ENCODE assay signal across 23 mouse cellular contexts in genomic region chr5:75812686-75813085, GRCm38 (mm10).
DNase-seq lines count a peak whose midpoint lies in the region; ATAC-seq and TF ChIP-seq lines count a peak whose summit lies in the region.
"Had no signal": no experiment of that assay in that cellular context is flagged by ENCODE, and none has a peak within 500 bp of the region (broad histone marks: within the 10 kb centered on the region; RNA-seq: fewer than 3 reads in every experiment).

No protein-coding gene starts in this region.

- DNase-seq in heart, adult 11 months = peak; percentile 1
- no peak for DNase-seq in heart, adult 2 months
- DNase-seq in liver, embryonic 11.5 days (ENCODE audit: low spot score) = peak; percentile 15
- DNase-seq in frontal cortex, postnatal 36 days (ENCODE audit: low spot score in 2 of 2) = no peak
- DNase-seq in spleen, postnatal 10 days (ENCODE audit: low spot score in 2 of 2) = no peak
- DNase-seq: adrenal gland, adult 2 months; adrenal gland, postnatal 10 days; adrenal gland, postnatal 25 days; cerebellum, adult 11 months; cerebellum, adult 18-20 months; cerebellum, adult 8-10 months; cerebellum, postnatal 10 days; cerebellum, postnatal 25 days; embryo, embryonic 11 days had no signal

- H3K9ac ChIP-seq in heart, adult 2 months (ENCODE audit: low read depth, low read length) = no peak overlapping the region
- H3K9ac ChIP-seq in liver, embryonic 11.5 days (ENCODE audit: low read depth, low read length) = no peak overlapping the region
- H3K9ac ChIP-seq in liver, embryonic 12.5 days = no peak overlapping the region
- H3K9ac ChIP-seq: embryonic facial prominence, embryonic 13.5 days; embryonic facial prominence, embryonic 15.5 days; forebrain, embryonic 12.5 days had no signal

- no peak for TF ChIP-seq CTCF in heart, adult 2 months (IDR thresholded peaks at IDR 0.05)

- H3K4me3 ChIP-seq in heart, adult 2 months = no peak overlapping the region
- H3K4me3 ChIP-seq in liver, embryonic 11.5 days (ENCODE audit: low read depth, low read length) = no peak overlapping the region
- no peak overlapping the region for H3K4me3 ChIP-seq in liver, embryonic 12.5 days
- H3K4me3 ChIP-seq: embryonic facial prominence, embryonic 13.5 days; embryonic facial prominence, embryonic 15.5 days; erythroblast, embryonic 14.5 days; forebrain, embryonic 10.5 days; forebrain, embryonic 12.5 days had no signal

- H3K4me2 ChIP-seq in liver, embryonic 11.5 days = no peak overlapping the region
- no peak overlapping the region for H3K4me2 ChIP-seq in liver, embryonic 12.5 days
- H3K4me2 ChIP-seq: embryonic facial prominence, embryonic 13.5 days; embryonic facial prominence, embryonic 15.5 days; forebrain, embryonic 12.5 days had no signal

- no peak overlapping the region for H3K27ac ChIP-seq in heart, adult 2 months
- H3K27ac ChIP-seq in liver, embryonic 11.5 days (ENCODE audit: low read depth, low read length) = no peak overlapping the region
- no peak overlapping the region for H3K27ac ChIP-seq in liver, embryonic 12.5 days
- H3K27ac ChIP-seq: embryonic facial prominence, embryonic 13.5 days; embryonic facial prominence, embryonic 15.5 days; forebrain, embryonic 10.5 days; forebrain, embryonic 12.5 days had no signal

- H3K9me3 ChIP-seq in liver, embryonic 11.5 days (ENCODE audit: control insufficient read depth, low read length) = no peaks in the 10 kb centered on the region
- no peaks in the 10 kb centered on the region for H3K9me3 ChIP-seq in liver, embryonic 12.5 days (replicated peaks)
- H3K9me3 ChIP-seq: embryonic facial prominence, embryonic 13.5 days; embryonic facial prominence, embryonic 15.5 days; forebrain, embryonic 10.5 days; forebrain, embryonic 12.5 days had no signal

- no peak for TF ChIP-seq EP300 in heart, adult 2 months (IDR thresholded peaks at IDR 0.05; ENCODE audit: insufficient read depth, low read depth, low read length)

- intact Hi-C loops in heart, adult 2 months (cut with DNase I) = loop anchor here (5.0 kb wide), 2 partner anchors 40 to 235 kb away; no protein-coding TSS in a partner anchor

- no peak for TF ChIP-seq POLR2A in heart, adult 2 months (IDR thresholded peaks at IDR 0.05; ENCODE audit: insufficient read depth, low read depth, low read length)

- peaks cover 5% of the 10 kb centered on the region for H3K4me1 ChIP-seq in heart, adult 2 months (ENCODE audit: control insufficient read depth, insufficient read depth, low read length)
- no peaks in the 10 kb centered on the region for H3K4me1 ChIP-seq in liver, embryonic 11.5 days (replicated peaks; ENCODE audit: control insufficient read depth, insufficient read depth, low read length)
- H3K4me1 ChIP-seq in liver, embryonic 12.5 days = peaks cover 8% of the 10 kb centered on the region; the same call in 1 of the 2 replicates
- H3K4me1 ChIP-seq: embryonic facial prominence, embryonic 13.5 days; embryonic facial prominence, embryonic 15.5 days; forebrain, embryonic 10.5 days; forebrain, embryonic 12.5 days had no signal

- no peaks in the 10 kb centered on the region for H3K79me2 ChIP-seq in heart, adult 2 months (replicated peaks; ENCODE audit: control insufficient read depth, insufficient read depth, low read length)

- ATAC-seq in liver, embryonic 11.5 days (replicated peaks; ENCODE audit: low FRiP score) = no peak
- ATAC-seq in liver, embryonic 12.5 days = no peak
- ATAC-seq in granulocyte monocyte progenitor cell, adult 5-6 weeks (replicated peaks; ENCODE audit: poor library complexity, severe bottlenecking) = peak; percentile 43
- ATAC-seq: forebrain, embryonic 14.5 days; forebrain, embryonic 16.5 days had no signal

- 42% methylated on average over 4 of the region's 4 CpGs for WGBS in heart, adult 2 months
- WGBS in liver, embryonic 11.5 days = 44% methylated on average over 4 of the region's 4 CpGs
- WGBS in liver, embryonic 12.5 days (ENCODE audit: insufficient replicate concordance) = 35% methylated on average over 4 of the region's 4 CpGs

- no peaks in the 10 kb centered on the region for H3K36me3 ChIP-seq in heart, adult 2 months (ENCODE audit: control insufficient read depth, insufficient read depth, low read length)
- H3K36me3 ChIP-seq in liver, embryonic 11.5 days (ENCODE audit: control insufficient read depth, insufficient read depth, low read length) = no peaks in the 10 kb centered on the region
- H3K36me3 ChIP-seq in liver, embryonic 12.5 days = no peaks in the 10 kb centered on the region
- H3K36me3 ChIP-seq: embryonic facial prominence, embryonic 13.5 days; embryonic facial prominence, embryonic 15.5 days; forebrain, embryonic 10.5 days; forebrain, embryonic 12.5 days had no signal

- no peaks in the 10 kb centered on the region for H3K27me3 ChIP-seq in heart, adult 2 months (ENCODE audit: control insufficient read depth, insufficient read depth, low read length)
- H3K27me3 ChIP-seq in liver, embryonic 11.5 days (replicated peaks; ENCODE audit: control insufficient read depth, insufficient read depth, low read length) = no peaks in the 10 kb centered on the region
- no peaks in the 10 kb centered on the region for H3K27me3 ChIP-seq in liver, embryonic 12.5 days (replicated peaks)
- H3K27me3 ChIP-seq: embryonic facial prominence, embryonic 13.5 days; embryonic facial prominence, embryonic 15.5 days had no signal

Comparison
In these comparisons a context has a peak if more than half of its experiments do, and no peak if none do; other contexts are left out.
1. DNase-seq: peak in heart, adult 11 months (single experiment) and liver, embryonic 11.5 days (single experiment); none in heart, adult 2 months (0 of 2), frontal cortex, postnatal 36 days (0 of 2) and spleen, postnatal 10 days (0 of 2).